ENCODE assay signal across 1 mouse cellular context in the genomic region with DNA sequence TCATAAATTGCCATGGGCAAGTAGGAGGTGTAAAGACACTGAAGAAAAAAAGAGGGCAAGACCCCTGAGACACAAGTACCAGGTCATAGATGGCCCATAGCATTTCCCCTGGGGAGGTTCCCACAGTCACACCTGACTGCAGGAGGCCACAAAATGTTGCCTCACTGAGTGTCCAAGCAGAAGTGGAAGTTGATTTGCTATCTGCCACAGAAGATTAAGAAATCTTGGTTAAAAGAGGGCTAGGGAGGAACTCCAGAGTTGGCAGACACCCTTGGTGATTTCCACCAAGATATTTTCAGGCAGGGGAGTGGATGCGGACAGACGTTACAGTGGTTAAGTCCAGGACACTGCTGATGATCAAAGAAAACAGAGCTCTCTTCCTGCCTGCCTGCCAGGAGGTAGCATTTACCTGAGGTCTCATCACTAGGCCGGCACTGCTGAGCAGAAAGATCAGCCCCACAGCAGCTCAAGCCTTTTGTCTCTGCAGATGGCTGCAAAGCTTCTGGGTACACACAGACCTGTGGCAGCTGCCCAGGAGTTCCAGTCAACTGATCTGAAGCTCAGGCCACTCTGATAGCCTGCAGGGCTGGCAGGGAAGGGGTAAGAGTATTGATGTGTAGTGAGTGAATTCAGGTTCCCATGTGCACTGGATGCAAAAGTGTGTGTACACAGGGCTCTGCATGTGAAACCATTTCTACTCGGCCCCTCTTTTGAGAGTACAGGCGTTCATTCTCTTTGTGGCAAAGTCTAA.
TF ChIP-seq lines count a peak whose summit lies in the region.

No protein-coding gene starts in this region.

TF ChIP-seq in MEL, 35 proteins besides CTCF, POLR2A, EP300 and RAD21 (continued from another document):
- TF ChIP-seq POLR2AphosphoS5 (IDR thresholded peaks at IDR 0.05; ENCODE audit: borderline replicate concordance, low read depth, low read length) (no peak), MXI1 (IDR thresholded peaks at IDR 0.05; ENCODE audit: low read depth, low read length) (no peak), GABPA (IDR thresholded peaks at IDR 0.05; ENCODE audit: low read depth, low read length) (no peak)
TF ChIP-seq in MEL: peak in this region for 0.
